Mouse (Mus musculus) lung, embryonic 16.5 days (tissue): ENCODE measurements around the gene Ndufa4l2. TPM values are rescaled to one million over a fixed set of nuclear protein-coding genes. Genes with fewer than 3 reads are reported as not detected.
A peak's percentile ranks its signal among the peaks of the same experiment; 100 is the strongest.

Experiments
- ATAC-seq: fragments of 200-750 bp; cut with Nextera tagmentation; 2 replicates; pipeline ENCODE4 v1.8.0; 2017; ENCODE audit warnings: low read depth, mild to moderate bottlenecking, moderate library complexity
- H3K27ac ChIP-seq: fragments of 300-500 bp; sonication (generic); 2 replicates; pipeline ENCODE4 v1.5.1; 2014; ENCODE audit warnings: mild to moderate bottlenecking, control low read depth, low read length
- H3K27me3 ChIP-seq: fragments of 300-500 bp; sonication (generic); 2 replicates; pipeline ENCODE4 v1.6.1; 2014; ENCODE audit warnings: low read depth, low read length, mixed read lengths; ENCODE audit not compliant: control insufficient read depth, insufficient read depth
- H3K36me3 ChIP-seq: fragments of 300-500 bp; sonication (generic); 2 replicates; pipeline ENCODE4 v1.6.1; 2014; ENCODE audit warnings: low read length; ENCODE audit not compliant: control insufficient read depth, insufficient read depth
- H3K4me1 ChIP-seq: fragments of 300-500 bp; sonication (generic); replicated peaks from 2 replicates; pipeline ENCODE4 v1.6.1; 2014; ENCODE audit warnings: low read length, mixed read lengths; ENCODE audit not compliant: control insufficient read depth, insufficient read depth
- H3K4me2 ChIP-seq: fragments of 300-500 bp; sonication (generic); 2 replicates; pipeline ENCODE4 v1.6.1; 2014; ENCODE audit warnings: low read depth, low read length, control low read depth
- H3K4me3 ChIP-seq: fragments of 300-500 bp; sonication (generic); 2 replicates; pipeline ENCODE4 v1.5.1; 2014; ENCODE audit warnings: mild to moderate bottlenecking, low read length, control low read depth
- H3K9ac ChIP-seq: fragments of 300-500 bp; sonication (generic); 2 replicates; pipeline ENCODE4 v1.6.1; 2014; ENCODE audit warnings: low read length, control low read depth
- H3K9me3 ChIP-seq: fragments of 300-500 bp; sonication (generic); 2 replicates; pipeline ENCODE4 v1.6.1; 2016; ENCODE audit warnings: low read length; ENCODE audit not compliant: control insufficient read depth
- WGBS: fragments of 180-500 bp; shearing (Covaris S2); extraction: QIAGEN DNeasy Blood & Tissue Kit; methylation state at CpG from one replicate; pipeline ENCODE4 v1.1.7; 2014; 5-methylcytosine and 5-hydroxymethylcytosine counted together
- polyA plus RNA-seq: library from polyadenylated mRNA; unstranded; fragments of >200 nt; fragmentation: Nextera tagmentation; extraction: Ambion mirVana; gene quantifications from 2 replicates; pipeline ENCODE4 v1.2.1, GENCODE M21; 2015

The Ndufa4l2 gene
- polyA plus RNA-seq, 1 experiment from 2014 or later, result 155 TPM

DNA sequence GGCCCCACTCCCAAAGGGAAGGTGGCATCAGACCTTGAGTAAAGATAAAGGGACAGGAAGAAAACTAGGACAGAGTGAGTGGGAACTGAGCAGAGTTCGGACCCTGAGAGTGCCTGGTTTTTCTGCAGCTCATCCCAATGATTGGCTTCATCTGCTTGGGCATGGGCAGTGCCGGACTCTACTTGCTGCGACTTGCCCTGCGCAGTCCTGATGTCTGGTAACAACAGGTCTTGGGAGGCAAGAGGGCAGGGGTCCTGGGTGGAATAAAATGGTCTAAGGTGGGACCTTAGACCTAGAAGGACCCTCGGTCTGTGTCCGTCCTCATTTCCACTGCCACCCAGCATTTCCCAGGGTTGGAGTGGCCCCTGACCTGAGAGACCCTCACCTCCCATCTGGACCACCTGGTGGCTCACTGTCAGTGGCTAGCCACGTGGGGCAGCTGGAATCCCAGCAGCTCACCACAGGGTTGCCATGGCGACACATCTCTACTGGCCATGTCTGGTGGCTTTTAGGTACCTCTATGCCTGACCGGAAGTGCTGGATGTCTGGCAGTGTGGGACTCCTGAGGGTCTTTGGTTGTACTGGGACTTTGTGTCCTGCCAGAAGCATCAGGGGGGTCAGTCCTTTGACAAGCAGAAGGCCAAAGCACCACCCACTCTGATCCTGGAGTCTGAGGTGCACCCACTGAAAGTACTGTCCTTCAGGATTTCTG lies 660 bp downstream of the Ndufa4l2 start:
- Histone ChIP-seq H3K27ac (peak overlapping the region; percentile 87), H3K4me1 (peaks cover 56% of the 10 kb centered on the region), H3K27me3 (peaks cover 29% of the 10 kb centered on the region), H3K4me2 (peak overlapping the region; percentile 50), H3K36me3 (peaks cover 29% of the 10 kb centered on the region), H3K9me3 (no peaks in the 10 kb centered on the region; the same call in 1 of the 2 replicates), H3K9ac (peak overlapping the region; percentile 41), H3K4me3 (peak overlapping the region; percentile 37)
- WGBS, result 37% methylated on average over 9 of the region's 9 CpGs
- ATAC-seq, result no peak

DNA sequence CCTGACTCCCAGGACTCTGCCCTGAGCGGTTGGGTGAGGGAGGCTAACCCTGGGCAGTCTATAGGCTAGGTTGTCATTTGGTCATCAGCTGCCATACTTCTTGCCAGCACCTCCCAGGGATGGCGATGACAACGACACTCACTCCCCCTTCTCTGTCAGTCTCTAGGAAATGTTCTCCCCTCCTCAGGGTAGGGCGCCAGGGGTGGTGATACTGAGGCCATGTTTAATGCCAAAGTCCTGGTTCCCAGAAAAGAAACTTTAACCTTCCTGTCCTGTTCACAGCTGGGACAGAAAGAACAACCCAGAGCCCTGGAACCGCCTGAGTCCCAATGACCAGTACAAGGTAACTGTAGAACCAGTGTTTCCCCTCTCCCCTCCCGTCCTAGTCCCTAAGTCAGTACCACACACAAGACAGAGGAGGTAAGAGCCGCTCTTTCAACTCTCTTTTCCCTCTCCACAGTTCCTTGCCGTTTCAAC lies 1.3 kb downstream of the Ndufa4l2 start:
- Histone ChIP-seq H3K4me1 (peaks cover 59% of the 10 kb centered on the region), H3K27me3 (peaks cover 23% of the 10 kb centered on the region), H3K4me2 (peak overlapping the region; percentile 50), H3K4me3 (peak overlapping the region; percentile 37; the same call in 1 of the 2 replicates), H3K36me3 (peaks cover 30% of the 10 kb centered on the region), H3K9ac (peak overlapping the region; percentile 63), H3K9me3 (no peaks in the 10 kb centered on the region; the same call in 1 of the 2 replicates), H3K27ac (peak overlapping the region; percentile 87)
- ATAC-seq, result no peak
- WGBS, result 21% methylated on average over 8 of the region's 8 CpGs

DNA sequence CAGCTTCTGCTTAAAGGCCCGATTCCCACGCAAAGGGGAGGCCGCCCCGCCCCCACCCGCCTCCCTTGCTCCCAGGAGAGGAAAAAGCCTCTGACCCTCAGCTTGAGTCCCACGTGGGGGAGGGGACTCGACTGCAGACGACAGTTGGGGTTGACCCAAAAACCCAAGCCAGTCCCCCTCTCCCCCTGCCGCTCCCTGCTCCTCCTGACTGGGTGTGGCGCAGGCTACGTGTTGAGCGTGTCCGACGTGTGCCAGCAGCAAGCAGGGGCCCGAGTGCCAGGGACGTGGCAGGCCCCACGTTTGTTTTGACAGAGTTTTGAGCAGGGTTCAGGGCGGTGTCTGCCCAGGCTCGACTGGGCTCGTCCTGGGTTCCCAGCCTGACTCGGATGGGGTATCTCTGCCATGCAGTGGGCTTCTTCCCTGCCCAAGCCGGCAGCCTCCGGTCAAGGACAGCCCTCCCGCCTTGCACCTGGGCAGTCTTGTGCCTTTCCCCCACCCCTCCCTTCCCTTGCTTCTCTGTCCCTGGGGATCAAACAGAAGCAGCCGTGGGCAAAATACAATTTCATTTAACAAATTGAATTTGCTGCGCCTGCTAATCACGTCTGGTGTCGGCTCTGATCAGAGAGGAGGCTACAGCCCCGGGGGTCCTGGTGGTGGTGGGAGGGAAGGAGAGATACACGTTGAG lies 2.0 kb downstream of the Ndufa4l2 start:
- Histone ChIP-seq H3K9ac (peak overlapping the region; percentile 63), H3K4me1 (peaks cover 59% of the 10 kb centered on the region), H3K27me3 (peaks cover 16% of the 10 kb centered on the region; the same call in 1 of the 2 replicates), H3K27ac (peak overlapping the region; percentile 87), H3K4me3 (peak overlapping the region; percentile 37; the same call in 1 of the 2 replicates), H3K36me3 (peaks cover 30% of the 10 kb centered on the region), H3K4me2 (peak overlapping the region; percentile 50), H3K9me3 (no peaks in the 10 kb centered on the region; the same call in 1 of the 2 replicates)
- ATAC-seq, result peak; percentile 70
- 13% methylated on average over 30 of the region's 30 CpGs for WGBS

DNA sequence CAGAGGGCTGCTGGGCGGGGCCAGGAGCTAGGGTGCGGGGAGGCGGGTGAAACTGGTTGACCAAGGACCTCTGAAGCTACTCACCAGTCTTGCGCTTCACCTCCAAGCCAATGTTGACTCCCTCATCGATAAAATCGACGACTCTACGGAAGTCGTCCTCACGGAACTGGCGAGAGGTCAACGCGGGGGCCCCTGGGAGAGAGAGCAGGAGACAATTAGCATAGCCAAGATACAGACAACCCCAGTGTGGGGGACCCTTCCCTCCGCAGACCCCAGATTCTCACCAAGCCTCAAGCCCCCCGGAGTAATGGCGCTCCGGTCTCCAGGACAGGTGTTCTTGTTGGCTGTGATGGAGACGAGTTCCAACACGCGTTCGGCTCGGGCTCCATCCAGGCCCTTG lies 3.2 kb downstream of the Ndufa4l2 start:
- Histone ChIP-seq H3K9ac (no peak overlapping the region), H3K4me1 (peaks cover 51% of the 10 kb centered on the region), H3K4me2 (no peak overlapping the region), H3K27me3 (peaks cover 14% of the 10 kb centered on the region; the same call in 1 of the 2 replicates), H3K27ac (no peak overlapping the region), H3K36me3 (peaks cover 30% of the 10 kb centered on the region), H3K9me3 (no peaks in the 10 kb centered on the region; the same call in 1 of the 2 replicates), H3K4me3 (no peak overlapping the region)
- no peak for ATAC-seq
- WGBS, result 95% methylated on average over 22 of the region's 22 CpGs

DNA sequence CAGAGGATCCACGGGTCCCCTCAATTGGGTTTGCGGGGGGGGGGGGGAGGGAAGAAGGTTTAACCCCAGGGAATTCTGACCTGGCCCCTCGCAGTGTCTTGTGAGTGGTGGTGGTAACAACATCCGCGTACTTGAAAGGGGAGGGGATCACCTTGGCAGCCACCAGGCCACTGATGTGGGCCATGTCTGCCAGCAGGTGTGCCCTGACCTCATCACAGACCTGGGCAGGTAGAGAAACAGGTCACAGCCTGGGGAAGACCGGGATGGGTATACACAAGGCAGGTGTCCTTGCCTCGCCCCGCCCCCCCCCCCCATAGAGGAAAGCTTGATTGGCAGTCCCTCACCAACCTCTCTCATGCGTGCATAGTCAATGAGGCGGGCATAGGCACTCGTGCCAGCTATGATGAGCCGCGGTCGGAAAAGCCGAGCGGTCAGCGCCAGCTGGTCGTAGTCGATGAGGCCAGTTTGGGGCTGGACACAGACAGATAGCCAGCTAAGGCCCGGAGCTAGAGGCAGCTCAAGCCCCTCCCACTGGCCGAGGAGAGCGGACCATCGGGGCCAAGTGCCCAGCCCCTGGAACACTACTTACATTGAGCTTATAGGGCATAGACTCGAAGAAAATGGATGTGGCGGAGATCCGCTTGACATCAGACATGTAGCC lies 4.4 kb downstream of the Ndufa4l2 start:
- H3K4me1 ChIP-seq, result peaks cover 40% of the 10 kb centered on the region
- H3K27ac ChIP-seq, result no peak overlapping the region
- H3K9ac ChIP-seq, result no peak overlapping the region
- H3K4me2 ChIP-seq, result no peak overlapping the region
- H3K9me3 ChIP-seq, result no peaks in the 10 kb centered on the region; the same call in 1 of the 2 replicates
- 92% methylated on average over 25 of the region's 26 CpGs for WGBS
- H3K36me3 ChIP-seq, result peaks cover 30% of the 10 kb centered on the region
- no peak for ATAC-seq
- H3K27me3 ChIP-seq, result peaks cover 16% of the 10 kb centered on the region
- no peak overlapping the region for H3K4me3 ChIP-seq

DNA sequence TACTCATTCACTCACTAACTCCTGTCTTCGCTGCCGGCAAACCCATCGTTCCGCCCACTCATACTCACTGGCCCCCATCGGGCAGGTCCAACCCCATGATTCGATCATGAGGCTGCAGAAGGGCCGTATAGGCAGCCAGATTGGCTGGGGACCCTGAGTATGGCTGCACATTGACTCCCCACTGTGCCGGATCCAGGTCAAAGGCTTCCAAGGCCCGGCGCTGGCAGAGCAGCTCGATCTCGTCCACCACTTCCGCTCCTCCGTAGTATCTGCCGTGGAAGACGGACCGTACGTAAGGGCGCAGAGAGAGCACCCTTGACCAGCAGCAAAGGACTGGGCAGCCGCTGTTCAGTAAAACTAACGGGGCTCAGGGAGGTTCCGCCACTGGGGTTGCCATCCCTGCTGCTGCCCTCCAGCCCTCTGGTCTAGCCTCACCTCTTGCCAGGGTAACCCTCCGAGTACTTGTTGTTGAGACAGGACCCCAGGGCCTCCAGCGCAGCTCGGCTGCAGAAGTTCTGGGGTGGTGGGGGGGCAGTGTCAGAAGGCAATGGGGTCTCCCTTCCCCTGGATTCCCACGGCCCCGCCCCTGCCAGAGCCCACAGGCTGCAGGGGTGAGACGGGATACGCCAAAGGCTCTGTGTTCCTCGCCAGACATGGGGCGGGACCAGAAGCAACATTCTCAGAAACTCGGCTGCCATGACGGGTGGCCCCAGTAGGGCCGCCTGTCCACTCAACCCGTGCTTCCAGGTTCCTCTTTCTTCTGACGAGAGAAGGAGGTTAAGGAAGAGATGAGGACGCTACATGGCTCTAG lies 5.3 kb downstream of the Ndufa4l2 start:
- WGBS, result 93% methylated on average over 37 of the region's 37 CpGs

DNA sequence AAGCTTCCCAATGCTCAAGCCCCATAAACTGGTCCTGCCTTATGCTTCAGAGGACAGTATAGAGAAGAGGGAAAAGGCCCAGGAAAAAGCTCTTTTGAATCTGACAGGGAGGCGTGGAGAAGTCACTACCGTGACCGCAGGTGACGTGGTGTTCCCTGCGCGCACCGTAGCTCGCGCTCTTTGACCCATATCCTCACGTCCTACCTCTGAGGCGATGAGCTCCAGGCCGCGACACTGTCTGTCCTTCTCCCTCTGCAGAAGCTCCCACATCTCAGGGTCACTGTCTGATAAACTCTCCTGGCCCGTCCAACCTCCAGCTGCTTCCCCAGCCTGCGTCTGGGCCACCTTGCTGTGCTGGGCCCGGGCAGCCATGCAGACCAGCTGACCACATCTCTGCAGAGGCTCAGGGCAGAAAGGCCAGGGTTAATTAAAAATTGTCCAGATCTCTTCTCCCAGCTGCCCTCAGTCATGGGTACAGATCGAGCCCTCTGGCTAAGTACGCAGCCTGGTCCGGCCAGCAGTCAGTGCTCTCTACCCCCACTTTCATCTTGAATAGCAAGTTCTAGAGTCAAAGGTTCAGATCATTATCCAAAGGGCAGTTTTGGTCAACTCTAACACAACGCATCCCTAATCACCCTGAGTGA lies 6.1 kb downstream of the Ndufa4l2 start:
- no peaks in the 10 kb centered on the region; the same call in 1 of the 2 replicates for H3K9me3 ChIP-seq
- peaks cover 30% of the 10 kb centered on the region for H3K36me3 ChIP-seq
- peak overlapping the region; percentile 62 for H3K4me2 ChIP-seq
- peak overlapping the region; percentile 57 for H3K9ac ChIP-seq
- H3K4me3 ChIP-seq, result peak overlapping the region; percentile 56
- H3K4me1 ChIP-seq, result peaks cover 27% of the 10 kb centered on the region
- ATAC-seq, result no peak
- WGBS, result 79% methylated on average over 20 of the region's 20 CpGs
- no peak overlapping the region for H3K27ac ChIP-seq
- peaks cover 25% of the 10 kb centered on the region for H3K27me3 ChIP-seq

More for the DNA sequence above, 5.3 kb downstream of the Ndufa4l2 start:
- no peak for ATAC-seq
- Histone ChIP-seq H3K4me3 (no peak overlapping the region), H3K9me3 (no peaks in the 10 kb centered on the region; the same call in 1 of the 2 replicates), H3K4me2 (no peak overlapping the region), H3K27me3 (peaks cover 23% of the 10 kb centered on the region), H3K9ac (no peak overlapping the region), H3K27ac (no peak overlapping the region), H3K4me1 (peaks cover 33% of the 10 kb centered on the region), H3K36me3 (peaks cover 30% of the 10 kb centered on the region)

DNA sequence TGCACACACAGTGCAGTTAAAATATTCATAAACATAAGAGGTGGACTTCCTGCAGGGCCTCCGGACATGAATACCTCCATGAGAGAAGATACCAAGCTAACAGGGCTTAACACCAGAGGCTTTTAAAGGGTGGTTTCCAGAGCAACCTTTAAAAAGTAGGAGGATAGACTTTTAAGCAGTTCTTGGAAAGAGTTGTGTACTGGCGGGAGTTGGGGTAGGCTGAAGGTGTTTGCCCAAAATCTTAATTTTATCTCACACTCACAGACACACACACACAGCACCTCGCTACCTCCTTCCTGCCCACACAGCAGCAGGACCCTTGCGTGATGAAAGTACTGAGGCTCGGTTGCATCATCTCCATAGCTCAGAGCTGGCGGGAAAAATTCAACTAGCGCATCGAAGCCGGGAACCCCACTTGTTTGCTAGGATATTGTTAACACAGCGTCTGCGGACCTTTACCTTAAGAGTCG lies 6.9 kb downstream of the Ndufa4l2 start:
- WGBS, result 1% methylated on average over 12 of the region's 12 CpGs
- Histone ChIP-seq H3K9ac (peak overlapping the region; percentile 61), H3K27ac (no peak overlapping the region), H3K9me3 (no peaks in the 10 kb centered on the region; the same call in 1 of the 2 replicates), H3K36me3 (peaks cover 30% of the 10 kb centered on the region), H3K4me3 (peak overlapping the region; percentile 56), H3K27me3 (peaks cover 34% of the 10 kb centered on the region), H3K4me1 (peaks cover 27% of the 10 kb centered on the region), H3K4me2 (peak overlapping the region; percentile 62)
- 0 out of 2 replicates have a peak, but pooled peaks have one; percentile 11 for ATAC-seq
